Mouse (Mus musculus) T-helper 1 cell (primary cell): ENCODE results near the gene Rgs3.

Source experiments
- in situ Hi-C: fragments of 300-600 bp; cut with MboI, MseI; formaldehyde crosslinking; loops from one replicate; pipeline ENCODE4 v1.15.1; 2025; ENCODE audit warnings: high pct_unique_total_duplicates

Gene Rgs3

GRCm38 (mm10) chr4:62740282-62741054 lies 180.8 kb downstream of the Rgs3 start:
- in situ Hi-C loops, result no loop called here

GRCm38 (mm10) chr4:62741055-62741453 lies 181.4 kb downstream of the Rgs3 start:
- in situ Hi-C loops, result no loop called here

DNA sequence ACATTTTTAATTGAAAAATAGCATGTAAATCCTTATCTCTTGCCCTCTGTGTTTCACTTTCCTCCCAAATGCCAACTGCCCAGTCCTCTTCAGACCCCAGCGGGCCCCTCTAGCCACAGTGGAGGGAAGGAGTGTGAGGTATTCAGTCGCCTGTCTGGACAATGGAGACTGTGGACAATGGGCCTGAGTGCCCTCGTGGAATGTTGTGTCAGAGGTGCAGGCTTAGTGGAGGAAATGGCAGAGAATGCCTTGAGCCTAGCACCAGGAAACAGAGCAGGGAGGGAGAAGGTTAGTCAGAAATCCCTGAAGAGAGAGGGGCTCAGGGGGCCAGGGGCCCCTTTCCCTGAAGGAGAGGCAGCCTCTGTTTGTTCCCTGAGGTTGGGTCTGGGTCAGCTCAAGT lies 182.0 kb downstream of the Rgs3 start:
- in situ Hi-C loops, result no loop called here

DNA sequence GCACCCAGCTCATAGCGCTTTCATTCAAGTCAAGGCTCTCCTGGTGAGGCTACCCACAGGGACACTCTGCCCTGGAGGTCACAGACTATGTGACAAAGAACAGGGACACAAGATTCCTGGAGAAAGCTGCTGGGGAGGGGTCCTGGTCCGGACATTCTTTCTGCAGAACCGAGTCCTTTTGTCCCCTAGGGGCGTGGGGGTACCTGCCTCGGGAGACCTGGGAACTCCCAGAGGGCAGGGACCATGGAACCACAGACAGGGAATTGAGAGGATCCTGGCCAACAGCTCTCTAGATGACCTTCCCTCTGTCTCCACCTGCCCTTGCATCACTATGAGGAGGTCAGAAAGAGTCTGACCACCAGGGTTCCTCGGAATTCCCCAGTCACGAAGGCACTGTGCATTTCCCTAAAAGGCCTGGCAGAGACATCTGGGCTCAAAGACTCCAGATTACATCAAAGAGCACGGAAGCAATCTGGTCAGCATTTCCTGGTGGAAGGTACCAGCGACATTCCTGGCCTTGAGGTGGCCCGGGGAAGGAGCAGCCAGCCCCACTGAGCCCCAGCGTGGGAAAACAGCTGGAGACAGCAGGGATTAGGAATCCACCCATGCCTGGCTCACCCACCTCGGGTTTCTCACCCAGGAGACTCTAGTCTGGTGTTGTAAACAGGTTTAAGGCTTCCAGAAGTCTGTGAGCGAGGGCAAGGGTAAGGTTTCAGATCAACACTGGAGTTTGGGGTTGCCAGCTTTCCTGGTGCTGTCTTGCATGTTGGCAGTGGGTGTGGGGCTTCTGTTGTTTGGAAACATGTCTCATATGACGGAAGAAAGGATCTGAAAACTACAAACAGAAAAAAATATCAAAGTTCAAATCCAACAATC lies 183.5 kb downstream of the Rgs3 start:
- in situ Hi-C loops, result no loop called here

- in situ Hi-C loops, result no loop called here
These were observed 184.9 kb downstream of the Rgs3 start for GRCm38 (mm10) chr4:62744534-62744956.

DNA sequence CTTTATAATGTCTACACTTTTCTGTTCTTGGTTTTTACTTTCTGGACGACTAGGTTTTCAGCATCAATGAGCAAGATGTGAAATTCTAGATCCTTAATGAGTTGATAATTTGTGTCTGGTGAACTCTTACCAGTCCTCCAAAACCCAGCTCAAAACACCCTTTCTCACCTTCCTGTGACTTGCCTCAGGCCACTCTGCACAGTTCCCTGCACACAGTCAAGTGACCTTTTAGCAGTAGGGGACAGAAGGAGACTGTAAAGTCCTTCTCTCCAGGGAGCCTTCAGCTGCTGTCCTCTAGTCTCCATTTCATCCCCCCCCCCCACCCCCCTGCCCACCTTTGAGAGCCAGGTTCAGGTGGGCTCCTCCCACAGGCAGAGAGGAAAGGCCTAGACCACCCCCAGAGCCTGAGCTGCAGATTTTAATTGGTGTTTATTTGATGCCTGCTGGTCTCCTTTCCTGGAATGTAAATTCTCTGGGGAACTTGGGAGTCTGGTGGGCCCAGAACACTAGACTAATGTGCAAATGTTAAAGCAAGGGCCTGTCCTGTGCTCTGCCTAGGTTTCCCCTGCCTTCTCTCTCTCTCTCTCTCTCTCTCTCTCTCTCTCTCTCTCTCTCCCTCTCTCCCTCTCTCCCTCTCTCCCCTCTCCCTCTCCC lies 185.5 kb downstream of the Rgs3 start:
- in situ Hi-C loops, result no loop called here
